Mouse (Mus musculus): ENCODE measurements at regions not wholly inside any gene's neighbourhood (a gene's known extent, or its start where the extent isn't known, plus 50 kb on each side); places are given as distances from the start of the nearest gene placed in this dataset.

DNA sequence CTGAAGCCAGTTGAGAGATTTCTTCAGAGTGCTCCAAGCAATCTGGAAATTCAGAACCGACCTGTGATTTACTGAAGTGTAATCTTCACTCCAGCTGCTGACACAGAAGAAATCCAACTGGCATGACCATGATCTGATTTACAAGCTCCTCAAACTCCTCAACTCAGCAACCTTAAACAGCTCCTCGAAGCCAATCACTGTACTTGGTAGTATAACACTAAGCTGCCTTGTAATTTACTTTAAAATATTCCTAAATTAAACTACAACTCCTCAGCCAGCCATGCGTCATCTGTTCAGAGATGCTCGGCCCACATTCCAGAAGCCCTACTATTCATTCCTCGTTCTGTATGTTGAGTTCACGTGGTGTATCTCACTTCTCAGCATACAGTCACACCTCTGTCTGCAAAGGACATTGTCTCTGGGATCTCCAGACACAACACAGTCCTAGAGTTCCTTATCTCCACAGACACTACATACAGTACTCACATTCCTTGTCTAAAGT is 116.0 kb upstream of the Smad1 start:
- DNase-seq, result no peak

DNA sequence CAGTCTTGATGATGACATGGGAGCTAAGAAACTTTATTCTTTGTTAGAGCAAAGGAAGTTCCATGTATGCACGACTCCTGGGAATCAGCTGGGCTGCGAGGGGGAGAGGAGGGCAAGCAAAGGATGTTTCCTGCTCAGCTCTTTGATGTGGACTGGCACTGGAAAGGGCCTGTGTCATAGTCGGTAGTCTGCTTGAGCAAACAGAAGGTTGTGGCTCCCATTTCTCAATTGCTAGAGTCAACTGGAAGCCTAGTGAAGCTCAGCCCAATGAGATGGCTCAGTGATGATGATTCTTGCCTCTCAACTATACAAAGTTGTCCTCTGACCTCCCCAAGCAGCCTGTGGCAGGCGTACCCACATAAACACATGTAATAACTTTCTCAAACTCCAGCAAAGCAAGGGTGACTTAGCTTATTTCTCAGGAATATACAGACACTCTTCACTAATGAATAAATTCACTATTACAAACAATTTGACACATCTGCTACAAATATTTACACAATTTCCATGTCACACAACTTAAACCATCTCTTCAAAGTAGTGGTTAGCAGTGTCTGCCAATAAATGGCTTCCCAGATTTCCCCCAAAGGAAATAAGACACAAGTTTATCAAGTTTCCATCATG is 115.4 kb upstream of the Smad1 start:
- DNase-seq, result no peak

DNA sequence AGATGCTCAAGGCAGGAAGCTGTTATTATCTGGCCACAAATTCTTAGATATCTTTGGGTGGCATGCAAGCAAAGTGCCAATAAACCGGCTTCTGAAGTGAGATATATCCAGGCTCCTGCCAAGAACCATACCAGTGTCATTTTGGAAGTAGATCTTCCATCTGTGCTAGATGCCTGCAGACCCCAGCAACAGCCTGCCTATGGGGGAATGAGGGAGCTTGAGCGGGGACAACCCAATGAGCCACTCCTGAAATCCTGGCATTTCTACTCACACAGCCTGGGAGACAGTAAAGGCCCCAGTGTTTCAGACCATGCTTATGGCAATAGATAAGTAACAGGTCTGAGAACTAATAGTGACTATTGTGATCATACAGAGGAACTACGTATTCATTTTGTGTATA is 109.3 kb upstream of the Smad1 start:
- no peak for DNase-seq

DNA sequence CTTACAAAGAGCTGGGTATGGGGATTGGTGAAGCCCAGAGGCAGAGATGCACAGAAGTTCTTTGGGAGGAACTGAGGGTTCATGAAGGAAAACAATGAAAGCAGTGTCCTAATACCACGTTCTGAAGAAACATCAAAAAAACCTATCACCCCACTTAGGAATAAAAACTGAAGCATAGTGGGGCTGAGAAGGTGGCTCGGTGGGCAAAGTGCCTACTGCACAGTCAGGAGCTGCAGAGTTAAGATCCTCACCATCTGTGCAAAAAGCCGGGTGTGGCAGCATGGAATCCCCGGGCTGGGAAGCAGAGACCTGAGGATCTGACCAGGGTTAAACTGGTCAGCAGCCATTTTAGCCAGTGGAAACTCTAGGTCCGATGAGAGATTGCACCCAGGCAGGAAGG is 106.1 kb upstream of the Smad1 start:
- DNase-seq, result no peak

- DNase-seq, result no peak
These were observed 104.6 kb upstream of the Smad1 start for GRCm38 (mm10) chr8:79503906-79504305.

- no peak for DNase-seq
These were observed 102.7 kb upstream of the Smad1 start for GRCm38 (mm10) chr8:79502062-79502461.

- DNase-seq, result no peak
These were observed 101.9 kb upstream of the Smad1 start for GRCm38 (mm10) chr8:79501238-79501637.

GRCm38 (mm10) chr8:79499258-79499657 is 99.9 kb upstream of the Smad1 start:
- no peak for DNase-seq

- DNase-seq, result no peak
These were observed 99.3 kb upstream of the Smad1 start for GRCm38 (mm10) chr8:79498611-79499010.

DNA sequence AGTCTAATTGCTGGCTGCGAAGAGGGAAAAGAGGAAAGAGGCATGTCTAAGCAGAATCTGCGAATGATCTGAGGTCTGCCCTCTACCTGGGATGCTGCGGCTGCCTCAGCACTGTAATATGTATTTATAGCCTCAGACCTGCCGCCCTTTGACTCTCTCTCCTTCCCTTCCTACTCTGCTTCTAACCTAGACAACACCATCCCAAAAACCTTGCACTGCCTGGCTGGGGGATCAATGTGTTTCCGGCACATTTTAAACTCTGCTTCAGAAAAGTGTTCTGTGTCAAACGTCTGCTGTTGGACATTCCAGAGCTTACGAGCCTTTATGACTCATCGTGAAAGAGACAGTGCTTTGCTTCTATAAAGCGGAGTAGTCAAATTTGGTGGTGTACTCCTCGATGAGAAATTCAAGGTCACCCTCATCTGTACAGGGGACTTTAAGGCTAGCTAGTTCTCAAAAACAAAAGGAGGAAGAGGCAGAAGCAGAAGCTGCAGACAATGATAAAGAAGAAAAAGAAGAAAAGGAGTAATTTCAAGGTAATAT is 91.9 kb upstream of the Smad1 start:
- no peak for DNase-seq

- no peak for DNase-seq
These were observed 91.4 kb upstream of the Smad1 start for GRCm38 (mm10) chr8:79490739-79491138.

DNA sequence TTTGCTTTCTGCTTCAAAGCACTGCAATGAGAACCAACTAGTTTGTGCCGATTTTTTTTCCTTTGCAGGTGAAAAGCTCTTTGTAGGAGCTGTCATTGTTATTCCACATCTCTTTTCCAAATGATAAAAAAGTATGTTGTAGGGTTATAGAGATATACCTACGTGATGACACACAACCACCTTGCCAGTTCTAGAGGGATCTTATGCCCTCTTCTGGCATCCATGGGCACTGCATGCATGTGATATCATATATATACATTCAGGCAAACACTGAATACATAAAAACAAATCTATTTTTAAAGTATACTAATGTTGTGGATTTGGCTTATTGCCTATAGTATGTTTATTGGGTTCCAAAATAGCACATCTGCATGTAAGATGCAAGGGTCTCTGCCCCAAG is 89.5 kb upstream of the Smad1 start:
- DNase-seq, result no peak

DNA sequence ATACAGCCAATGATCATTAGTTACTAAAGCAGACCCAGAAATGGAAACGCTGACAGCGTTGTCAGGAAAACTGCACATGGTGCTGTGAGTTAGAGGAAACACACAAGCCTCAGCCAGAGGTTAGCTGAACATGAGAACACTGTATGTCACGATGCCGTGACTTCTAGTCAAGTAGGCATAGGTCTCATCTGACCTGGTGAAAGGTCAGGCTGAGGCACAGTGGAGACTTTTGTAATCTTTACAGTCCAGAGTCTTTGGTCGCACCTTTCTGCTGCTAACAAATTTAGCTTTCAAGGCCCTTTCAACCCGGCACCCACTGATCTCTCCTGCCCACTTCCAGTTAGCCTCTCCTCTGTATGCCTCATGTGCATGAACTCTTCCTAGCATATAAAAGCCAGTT is 88.3 kb upstream of the Smad1 start:
- no peak for DNase-seq

GRCm38 (mm10) chr8:79479326-79479725 is 80.0 kb upstream of the Smad1 start:
- no peak for DNase-seq

DNA sequence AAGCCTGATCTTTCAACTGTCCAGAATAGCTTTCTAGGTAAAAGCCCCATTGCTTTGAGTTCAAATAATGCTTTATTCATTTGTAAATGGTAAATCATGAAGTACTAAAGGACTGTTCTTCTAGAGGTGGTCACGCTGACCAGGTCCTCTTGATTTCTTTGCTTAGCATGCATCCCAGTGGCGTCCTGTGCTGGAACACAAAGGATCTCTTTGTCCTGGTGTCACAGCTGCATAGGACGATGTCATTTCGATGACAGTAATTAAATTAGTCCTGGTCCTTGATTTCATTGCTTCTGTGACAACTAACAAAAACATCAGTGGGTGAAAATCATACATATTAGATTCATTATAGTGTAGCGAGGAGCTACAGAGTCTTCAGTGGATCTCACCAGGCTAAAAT is 76.7 kb upstream of the Smad1 start:
- no peak for DNase-seq

DNA sequence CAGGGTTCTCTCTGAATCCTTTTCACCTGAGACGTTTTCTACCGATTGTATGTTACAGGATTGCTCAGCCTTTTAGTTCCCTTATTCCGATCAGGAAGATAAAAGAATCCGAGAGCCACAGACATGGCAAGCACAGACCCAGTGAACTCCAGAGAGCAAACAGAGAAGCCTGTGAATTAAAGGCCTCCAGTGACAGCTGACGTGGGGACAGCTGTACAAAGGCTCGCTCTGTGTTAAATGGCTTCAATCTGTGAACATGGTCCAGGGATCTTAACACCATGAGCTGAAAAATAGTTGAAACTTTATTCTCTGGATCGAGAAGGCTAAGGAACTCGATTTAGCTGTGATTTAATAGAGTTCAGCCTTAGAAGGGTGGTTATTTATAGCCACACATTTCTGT is 75.4 kb upstream of the Smad1 start:
- peak; percentile 8 for DNase-seq

- no peak for DNase-seq
These were observed 52.8 kb upstream of the Smad1 start for GRCm38 (mm10) chr8:79452101-79452500.

DNA sequence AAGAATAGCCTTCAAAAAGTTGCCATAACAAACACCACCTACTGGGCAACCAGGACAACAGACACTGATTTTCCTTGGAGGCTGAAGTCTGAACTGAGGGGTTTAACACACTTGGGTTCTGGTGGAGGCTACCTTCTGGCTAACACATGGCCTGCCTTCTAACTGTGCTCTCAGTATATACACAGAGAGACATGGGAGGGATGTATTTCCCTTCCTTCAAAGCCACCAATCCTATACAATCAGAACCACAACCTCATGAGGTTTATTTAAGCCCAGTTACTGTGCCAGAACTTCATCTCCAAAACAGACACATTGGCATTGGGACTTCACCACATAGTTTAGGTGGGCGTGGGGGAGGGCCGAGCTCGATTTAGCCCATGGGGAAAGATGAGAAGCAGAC is 50.1 kb upstream of the Smad1 start:
- no peak for DNase-seq
